Mouse (Mus musculus): Measurements from ENCODE around the gene Kif1bp. TPM values are rescaled to one million over a fixed set of nuclear protein-coding genes. Genes with fewer than 3 reads are reported as not detected.
A peak's percentile ranks its signal among the peaks of the same experiment; 100 is the strongest.
"Not testable (repeated sequence)": the region's sequence is repeated elsewhere in the genome, so short reads cannot be mapped to it uniquely, and the experiment has no call there.

Gene Kif1bp
- polyA plus RNA-seq (2014; fragmentation: Nextera tagmentation; extraction: Ambion mirVana) = 90.4 and 96.8 TPM in 2 replicates

GRCm38 (mm10) chr10:62578338-62579100, at the start of gene Kif1bp:
Gene Kif1bp (minus strand): TSS chr10:62578457.
- WGBS = 5% methylated on average over 33 of the region's 33 CpGs
- H3K9ac ChIP-seq = peak within 1 kb of the TSS; percentile 82
- peak within 1 kb of the TSS; percentile 79 for H3K4me3 ChIP-seq (replicated peaks; ENCODE audit: low read length)
- ATAC-seq (ENCODE audit: low FRiP score) (peak; percentile 100), DNase-seq (ENCODE audit: low spot score) (peak; percentile 97)
- peak within 1 kb of the TSS; percentile 71 for H3K27ac ChIP-seq
- H3K27me3 ChIP-seq (ENCODE audit: control insufficient read depth, insufficient read depth, low read length) = no peaks in the 10 kb centered on the region
- H3K4me1 ChIP-seq (replicated peaks; ENCODE audit: control insufficient read depth, insufficient read depth, low read length) = peaks cover 18% of the 10 kb centered on the region
- H3K9me3 ChIP-seq (ENCODE audit: control insufficient read depth, low read length) = no peaks in the 10 kb centered on the region
- H3K36me3 ChIP-seq (replicated peaks; ENCODE audit: control insufficient read depth, insufficient read depth) = peaks cover 64% of the 10 kb centered on the region
- peak within 1 kb of the TSS; percentile 83 for H3K4me2 ChIP-seq (replicated peaks)

DNA sequence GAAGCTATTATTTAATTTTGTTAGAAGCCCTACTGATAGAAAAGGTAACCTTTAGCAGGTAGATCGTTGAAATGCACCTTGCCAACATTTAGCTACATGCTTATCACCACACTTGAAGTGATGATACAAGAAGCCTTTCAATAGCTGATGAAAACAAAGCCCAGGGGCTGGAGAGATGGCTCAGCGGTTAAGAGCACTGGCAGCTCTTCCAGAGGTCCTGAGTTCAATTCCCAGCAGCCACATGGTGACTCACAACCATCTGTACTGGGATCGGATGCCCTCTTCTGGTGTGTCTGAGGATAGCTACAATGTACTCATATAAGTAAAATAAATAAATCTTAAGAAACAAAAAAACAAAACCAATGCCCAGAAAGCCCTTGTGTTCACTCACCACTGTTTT, 25.9 kb upstream of the Kif1bp start:
- Histone ChIP-seq H3K27ac (no peak overlapping the region), H3K4me1 (replicated peaks; ENCODE audit: control insufficient read depth, insufficient read depth, low read length) (peaks cover 16% of the 10 kb centered on the region; the same call in 1 of the 2 replicates), H3K9me3 (ENCODE audit: control insufficient read depth, low read length) (no peaks in the 10 kb centered on the region), H3K27me3 (ENCODE audit: control insufficient read depth, insufficient read depth, low read length) (no peaks in the 10 kb centered on the region), H3K4me2 (replicated peaks) (no peak overlapping the region), H3K9ac (no peak overlapping the region), H3K36me3 (replicated peaks; ENCODE audit: control insufficient read depth, insufficient read depth) (no peaks in the 10 kb centered on the region), H3K4me3 (replicated peaks; ENCODE audit: low read length) (no peak overlapping the region)
- ATAC-seq (ENCODE audit: low FRiP score) (no peak), DNase-seq (ENCODE audit: low spot score) (no peak)
- 88% methylated on average over 3 of the region's 3 CpGs for WGBS

DNA sequence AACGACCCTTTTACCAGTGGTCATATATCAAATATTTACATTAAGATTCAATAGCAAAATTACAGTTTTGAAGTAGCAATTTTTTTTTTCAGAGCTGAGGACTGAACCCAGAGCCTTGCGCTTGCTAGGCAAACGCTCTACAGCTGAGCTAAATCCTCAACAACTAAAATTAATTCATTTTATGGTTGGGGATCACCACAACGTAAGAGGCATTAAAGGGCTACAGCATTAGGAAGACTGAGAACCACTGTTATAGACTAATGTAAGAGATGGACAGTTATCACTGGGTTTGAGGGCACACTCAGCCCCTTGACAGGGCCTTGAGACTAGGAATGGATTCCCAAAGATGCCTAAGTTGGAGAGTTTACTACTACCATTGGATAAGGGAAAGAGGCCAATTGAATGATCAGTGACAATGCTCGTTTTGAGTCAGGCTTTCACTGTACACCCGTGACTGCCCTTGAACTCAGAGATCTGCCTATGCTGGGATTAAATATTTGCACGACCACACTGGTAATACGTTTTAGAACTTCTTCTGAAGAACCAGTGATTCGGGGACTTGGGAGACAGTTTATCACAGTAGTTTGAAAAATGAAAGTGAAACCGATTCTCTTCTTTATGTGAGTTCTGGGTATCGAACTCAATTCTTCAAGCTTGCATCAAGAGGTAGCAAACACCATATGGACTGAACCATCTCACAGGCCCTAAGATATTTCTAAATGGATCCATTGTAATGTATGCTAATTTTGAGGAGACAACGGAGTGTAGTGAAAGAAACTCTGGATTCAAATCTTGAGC, 25.2 kb upstream of the Kif1bp start:
- DNase-seq (ENCODE audit: low spot score) = no peak
- no peak overlapping the region for H3K4me3 ChIP-seq (replicated peaks; ENCODE audit: low read length)
- no peak overlapping the region; the same call in 1 of the 2 replicates for H3K9ac ChIP-seq
- peak overlapping the region; percentile 93; the same call in 1 of the 2 replicates for H3K4me2 ChIP-seq (replicated peaks)
- H3K4me1 ChIP-seq (replicated peaks; ENCODE audit: control insufficient read depth, insufficient read depth, low read length) = peaks cover 16% of the 10 kb centered on the region; the same call in 1 of the 2 replicates
- H3K27ac ChIP-seq = no peak overlapping the region
- no peaks in the 10 kb centered on the region for H3K9me3 ChIP-seq (ENCODE audit: control insufficient read depth, low read length)
- no peak for ATAC-seq (ENCODE audit: low FRiP score)
- 89% methylated on average over 12 of the region's 12 CpGs for WGBS
- peaks cover 3% of the 10 kb centered on the region for H3K36me3 ChIP-seq (replicated peaks; ENCODE audit: control insufficient read depth, insufficient read depth)
- no peaks in the 10 kb centered on the region for H3K27me3 ChIP-seq (ENCODE audit: control insufficient read depth, insufficient read depth, low read length)

GRCm38 (mm10) chr10:62602177-62603040, 24.2 kb upstream of the Kif1bp start, which contains the start of gene Ddx21:
Gene Ddx21 (minus strand): TSS chr10:62602281.
- peaks cover 16% of the 10 kb centered on the region; the same call in 1 of the 2 replicates for H3K4me1 ChIP-seq (replicated peaks; ENCODE audit: control insufficient read depth, insufficient read depth, low read length)
- H3K9me3 ChIP-seq (ENCODE audit: control insufficient read depth, low read length) = no peaks in the 10 kb centered on the region
- DNase-seq (ENCODE audit: low spot score) = peak; percentile 95
- peak within 1 kb of the TSS; percentile 94 for H3K4me3 ChIP-seq (replicated peaks; ENCODE audit: low read length)
- H3K27ac ChIP-seq = peak within 1 kb of the TSS; percentile 83
- H3K36me3 ChIP-seq (replicated peaks; ENCODE audit: control insufficient read depth, insufficient read depth) = peaks cover 13% of the 10 kb centered on the region
- H3K9ac ChIP-seq = peak within 1 kb of the TSS; percentile 78
- H3K4me2 ChIP-seq (replicated peaks) = peak within 1 kb of the TSS; percentile 93
- 6% methylated on average over 53 of the region's 53 CpGs for WGBS
- ATAC-seq (ENCODE audit: low FRiP score) = peak; percentile 98
- H3K27me3 ChIP-seq (ENCODE audit: control insufficient read depth, insufficient read depth, low read length) = no peaks in the 10 kb centered on the region

DNA sequence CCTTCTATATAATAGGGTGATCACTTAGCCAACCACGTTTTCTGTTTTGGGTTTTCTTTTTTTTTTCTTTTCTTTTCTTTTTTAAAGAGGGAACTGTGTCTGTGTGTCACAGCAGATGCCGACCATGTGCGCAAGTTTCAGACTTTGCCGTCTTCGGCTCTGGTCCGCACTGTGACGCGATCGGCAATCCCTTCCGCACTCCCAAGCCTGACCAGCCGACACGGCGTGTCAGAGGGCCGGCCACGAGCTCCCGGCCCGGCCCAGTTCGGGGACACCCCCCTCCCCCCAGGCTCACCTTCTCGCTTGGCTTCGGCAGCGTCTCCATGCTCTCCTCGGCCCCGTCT, 23.5 kb upstream of the Kif1bp start:
- Histone ChIP-seq H3K27me3 (ENCODE audit: control insufficient read depth, insufficient read depth, low read length) (no peaks in the 10 kb centered on the region), H3K9ac (peak overlapping the region; percentile 78), H3K27ac (peak overlapping the region; percentile 83; the same call in 1 of the 2 replicates), H3K9me3 (ENCODE audit: control insufficient read depth, low read length) (no peaks in the 10 kb centered on the region), H3K4me3 (replicated peaks; ENCODE audit: low read length) (peak overlapping the region; percentile 94), H3K4me1 (replicated peaks; ENCODE audit: control insufficient read depth, insufficient read depth, low read length) (peaks cover 16% of the 10 kb centered on the region; the same call in 1 of the 2 replicates), H3K4me2 (replicated peaks) (peak overlapping the region; percentile 93), H3K36me3 (replicated peaks; ENCODE audit: control insufficient read depth, insufficient read depth) (peaks cover 19% of the 10 kb centered on the region)
- WGBS = under 1% methylated on average over 23 of the region's 23 CpGs
- ATAC-seq (ENCODE audit: low FRiP score) = peak; percentile 81
- DNase-seq (ENCODE audit: low spot score) = no peak

GRCm38 (mm10) chr10:62601053-62601791, 23.0 kb upstream of the Kif1bp start:
- H3K27me3 ChIP-seq (ENCODE audit: control insufficient read depth, insufficient read depth, low read length) = no peaks in the 10 kb centered on the region
- no peak for ATAC-seq (ENCODE audit: low FRiP score)
- H3K27ac ChIP-seq = no peak overlapping the region
- peak overlapping the region; percentile 94 for H3K4me3 ChIP-seq (replicated peaks; ENCODE audit: low read length)
- peaks cover 22% of the 10 kb centered on the region for H3K36me3 ChIP-seq (replicated peaks; ENCODE audit: control insufficient read depth, insufficient read depth)
- peaks cover 16% of the 10 kb centered on the region; the same call in 1 of the 2 replicates for H3K4me1 ChIP-seq (replicated peaks; ENCODE audit: control insufficient read depth, insufficient read depth, low read length)
- H3K9ac ChIP-seq = peak overlapping the region; percentile 78
- 14% methylated on average over 20 of the region's 20 CpGs for WGBS
- no peak for DNase-seq (ENCODE audit: low spot score)
- H3K4me2 ChIP-seq (replicated peaks) = peak overlapping the region; percentile 93
- no peaks in the 10 kb centered on the region for H3K9me3 ChIP-seq (ENCODE audit: control insufficient read depth, low read length)

GRCm38 (mm10) chr10:62600056-62600455, 21.8 kb upstream of the Kif1bp start:
- Histone ChIP-seq H3K9ac (no peak overlapping the region), H3K4me1 (replicated peaks; ENCODE audit: control insufficient read depth, insufficient read depth, low read length) (peaks cover 16% of the 10 kb centered on the region; the same call in 1 of the 2 replicates), H3K4me3 (replicated peaks; ENCODE audit: low read length) (no peak overlapping the region), H3K36me3 (replicated peaks; ENCODE audit: control insufficient read depth, insufficient read depth) (peaks cover 32% of the 10 kb centered on the region), H3K27ac (no peak overlapping the region), H3K9me3 (ENCODE audit: control insufficient read depth, low read length) (no peaks in the 10 kb centered on the region), H3K4me2 (replicated peaks) (0 out of 2 replicates have a peak overlapping the region, but pooled peaks have one; percentile 93), H3K27me3 (ENCODE audit: control insufficient read depth, insufficient read depth, low read length) (no peaks in the 10 kb centered on the region)
- DNase-seq (ENCODE audit: low spot score) (no peak), ATAC-seq (ENCODE audit: low FRiP score) (no peak)
- WGBS = 90% methylated on average over 6 of the region's 6 CpGs

GRCm38 (mm10) chr10:62599311-62599710, 21.1 kb upstream of the Kif1bp start:
- not testable (repeated sequence) for ATAC-seq (ENCODE audit: low FRiP score); DNase-seq (ENCODE audit: low spot score); H3K27me3 ChIP-seq (ENCODE audit: control insufficient read depth, insufficient read depth, low read length); H3K9me3 ChIP-seq (ENCODE audit: control insufficient read depth, low read length); H3K9ac ChIP-seq; H3K4me2 ChIP-seq (replicated peaks); H3K27ac ChIP-seq; H3K4me3 ChIP-seq (replicated peaks; ENCODE audit: low read length)
- Histone ChIP-seq H3K4me1 (replicated peaks; ENCODE audit: control insufficient read depth, insufficient read depth, low read length) (peaks cover 16% of the 10 kb centered on the region; the same call in 1 of the 2 replicates), H3K36me3 (replicated peaks; ENCODE audit: control insufficient read depth, insufficient read depth) (peaks cover 39% of the 10 kb centered on the region)
- 97% methylated on average over 3 of the region's 3 CpGs for WGBS

Measured in hindbrain, embryonic 14.5 days (tissue).